Comparison of ENCODE assay signal across 11 mouse cellular contexts in genomic region chr12:12725075-12725474, GRCm38 (mm10).
A peak's percentile ranks its signal among the peaks of the same experiment; 100 is the strongest.
DNase-seq lines count a peak whose midpoint lies in the region; ATAC-seq and TF ChIP-seq lines count a peak whose summit lies in the region.
"Had no signal": no experiment of that assay in that cellular context is flagged by ENCODE, and none has a peak within 500 bp of the region (broad histone marks: within the 10 kb centered on the region; RNA-seq: fewer than 3 reads in every experiment).

No protein-coding gene starts in this region.

- H3K9me3 ChIP-seq in heart, embryonic 10.5 days = no peaks in the 10 kb centered on the region
- no peaks in the 10 kb centered on the region for H3K9me3 ChIP-seq in midbrain, embryonic 15.5 days

- intact Hi-C loops in heart, adult 2 months (cut with DNase I) = no loop called here
- intact Hi-C loops in gastrocnemius, postnatal 14 days (cut with DNase I; ENCODE audit: low total_unique reads) = no loop called here

- DNase-seq in heart, embryonic 10.5 days (ENCODE audit: low spot score) = no peak
- DNase-seq in heart, adult 2 months = no peak
- DNase-seq in R1 (ENCODE audit: low read depth, low spot score) = peak; percentile 10
- DNase-seq in forelimb bud, embryonic 11.5 days (ENCODE audit: low read depth, low spot score) = peak; percentile 11
- DNase-seq in adrenal gland, postnatal 36 days = no peak
- DNase-seq in gastrocnemius, postnatal 14 days = no peak
- DNase-seq in kidney, postnatal 14 days = no peak
- DNase-seq: adrenal gland, adult 8-10 months had no signal

- peak overlapping the region; percentile 45 for H3K4me3 ChIP-seq in heart, embryonic 10.5 days
- no peak overlapping the region for H3K4me3 ChIP-seq in heart, adult 2 months
- no peak overlapping the region for H3K4me3 ChIP-seq in midbrain, embryonic 15.5 days
- H3K4me3 ChIP-seq: megakaryocyte, embryonic 14.5 days had no signal

- no peaks in the 10 kb centered on the region for H3K79me2 ChIP-seq in heart, adult 2 months (replicated peaks; ENCODE audit: control insufficient read depth, insufficient read depth, low read length)

- peaks cover 6% of the 10 kb centered on the region; the same call in 1 of the 2 replicates for H3K27me3 ChIP-seq in heart, embryonic 10.5 days (ENCODE audit: insufficient read depth, poor library complexity, severe bottlenecking)
- H3K27me3 ChIP-seq in heart, adult 2 months (ENCODE audit: control insufficient read depth, insufficient read depth, low read length) = no peaks in the 10 kb centered on the region; the same call in 1 of the 2 replicates
- no peaks in the 10 kb centered on the region for H3K27me3 ChIP-seq in midbrain, embryonic 15.5 days (replicated peaks)

- TF ChIP-seq EP300 in heart, adult 2 months (IDR thresholded peaks at IDR 0.05; ENCODE audit: insufficient read depth, low read depth, low read length) = no peak

- peak overlapping the region; percentile 36; the same call in 1 of the 2 replicates for H3K27ac ChIP-seq in heart, embryonic 10.5 days
- no peak overlapping the region for H3K27ac ChIP-seq in heart, adult 2 months
- no peak overlapping the region for H3K27ac ChIP-seq in midbrain, embryonic 15.5 days

- peak; percentile 21; the same call in 1 of the 2 replicates for ATAC-seq in midbrain, embryonic 15.5 days (replicated peaks)
- ATAC-seq: intestine, postnatal 0 days had no signal

- TF ChIP-seq POLR2A in heart, adult 2 months (IDR thresholded peaks at IDR 0.05; ENCODE audit: insufficient read depth, low read depth, low read length) = no peak

- 0 out of 2 replicates have a peak overlapping the region, but pooled peaks have one; percentile 3 for H3K4me2 ChIP-seq in midbrain, embryonic 15.5 days

- no peaks in the 10 kb centered on the region for H3K36me3 ChIP-seq in heart, embryonic 10.5 days
- H3K36me3 ChIP-seq in heart, adult 2 months (ENCODE audit: control insufficient read depth, insufficient read depth, low read length) = no peaks in the 10 kb centered on the region
- H3K36me3 ChIP-seq in midbrain, embryonic 15.5 days (replicated peaks) = no peaks in the 10 kb centered on the region

- TF ChIP-seq CTCF in heart, adult 2 months (IDR thresholded peaks at IDR 0.05) = no peak

- 13% methylated on average over 13 of the region's 13 CpGs for WGBS in heart, embryonic 10.5 days
- 30% methylated on average over 13 of the region's 13 CpGs for WGBS in heart, adult 2 months
- WGBS in midbrain, embryonic 15.5 days = 7% methylated on average over 13 of the region's 13 CpGs

- H3K4me1 ChIP-seq in heart, embryonic 10.5 days = peaks cover 15% of the 10 kb centered on the region
- H3K4me1 ChIP-seq in heart, adult 2 months (ENCODE audit: control insufficient read depth, insufficient read depth, low read length) = no peaks in the 10 kb centered on the region
- H3K4me1 ChIP-seq in midbrain, embryonic 15.5 days = peaks cover 32% of the 10 kb centered on the region
- H3K4me1 ChIP-seq: megakaryocyte, embryonic 14.5 days had no signal

- no peak overlapping the region for H3K9ac ChIP-seq in heart, adult 2 months (ENCODE audit: low read depth, low read length)
- no peak overlapping the region for H3K9ac ChIP-seq in midbrain, embryonic 15.5 days

Comparison
In these comparisons a context has a peak if more than half of its experiments do, and no peak if none do; other contexts are left out.
1. DNase-seq: peak in R1 (single experiment) and forelimb bud, embryonic 11.5 days (single experiment); none in heart, embryonic 10.5 days (single experiment), heart, adult 2 months (0 of 2), adrenal gland, postnatal 36 days (0 of 2), gastrocnemius, postnatal 14 days (single experiment) and kidney, postnatal 14 days (single experiment).